Mouse (Mus musculus) adrenal gland (tissue): ENCODE results near the gene 1700024G13Rik.

Experiments used
- intact Hi-C: fragments of 180-260 bp; cut with DNase I; formaldehyde crosslinking; loops from one replicate; pipeline ENCODE4 v1.15.1; 2025

Gene 1700024G13Rik

DNA sequence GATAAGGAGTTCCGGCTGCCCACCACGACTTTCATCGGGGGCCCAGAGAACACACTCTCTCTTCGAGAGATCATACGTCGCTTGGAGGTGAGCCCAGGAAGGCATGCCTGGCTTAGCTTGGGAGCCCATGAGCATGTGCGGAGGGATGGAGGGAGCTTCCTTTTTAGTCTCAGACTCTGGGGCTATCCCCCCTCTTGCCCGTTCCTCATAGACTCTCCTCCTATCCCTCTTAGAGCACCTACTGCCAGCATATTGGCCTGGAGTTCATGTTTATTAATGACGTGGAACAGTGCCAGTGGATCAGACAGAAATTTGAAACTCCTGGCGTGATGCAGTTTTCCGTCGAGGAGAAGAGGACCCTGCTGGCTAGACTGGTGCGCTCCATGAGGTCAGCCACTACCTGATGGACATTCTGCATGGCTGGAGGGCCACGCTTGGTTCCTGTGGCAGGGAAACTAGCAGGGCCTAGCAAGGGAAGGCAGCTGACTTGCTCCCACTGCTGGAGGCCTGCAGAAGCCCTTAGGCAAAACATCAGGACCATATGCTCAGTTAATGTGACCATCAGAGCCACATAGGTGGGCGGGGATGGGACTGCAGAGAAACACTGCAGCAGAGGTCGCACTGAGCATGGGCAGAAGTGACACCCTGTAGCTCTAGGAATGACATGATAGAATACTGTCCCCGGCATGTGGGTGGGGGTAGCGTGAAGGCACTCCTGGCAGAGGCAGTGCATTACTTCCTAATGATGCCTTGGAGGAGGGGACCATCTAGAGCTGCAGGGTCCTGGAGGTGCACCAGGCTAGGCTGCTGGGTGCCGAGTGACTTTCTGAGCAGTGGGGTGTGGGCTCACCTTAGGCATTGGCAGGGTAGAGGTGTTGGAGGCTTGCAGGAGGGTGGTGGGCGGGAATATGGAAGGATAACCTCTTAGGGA is 55.4 kb downstream of the 1700024G13Rik start:
- intact Hi-C loops = no loop called here

DNA sequence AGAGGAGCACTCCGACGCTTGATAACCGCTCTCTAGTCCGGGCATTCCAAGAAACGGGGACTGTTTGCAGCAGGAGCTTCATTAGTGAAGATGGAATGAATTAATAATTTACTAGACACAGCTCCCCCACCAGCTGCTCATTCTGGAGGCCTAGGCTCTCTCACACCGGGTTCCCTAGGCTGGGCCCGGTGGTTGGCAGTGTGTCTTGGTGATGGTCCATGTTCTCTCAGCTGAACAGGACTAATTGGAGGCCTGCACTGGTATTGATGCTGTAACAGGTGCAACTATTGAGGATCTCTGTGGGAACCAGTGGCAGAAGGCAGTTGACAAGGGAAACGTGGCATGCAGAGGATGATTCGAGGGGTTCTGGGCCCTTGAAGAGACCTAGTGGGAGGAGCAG is 60.8 kb downstream of the 1700024G13Rik start:
- intact Hi-C loops = no loop called here
